Mouse (Mus musculus) layer of hippocampus, postnatal 36 days (tissue): ENCODE data around the gene Mpdz. TPM values are rescaled to one million over a fixed set of nuclear protein-coding genes. Genes with fewer than 3 reads are reported as not detected.

Experiments
- DNase-seq, 2 experiments: peaks; one replicate each; pipeline ENCODE4 v3.0.0; 2022
- total RNA-seq, 2 experiments: library from RNA; stranded (reverse); gene quantifications; 2 replicates each; pipeline ENCODE4 v1.2.3; 2021

Gene Mpdz
- total RNA-seq: 10 to 100 TPM; 70.8 to 90.4 TPM

DNA sequence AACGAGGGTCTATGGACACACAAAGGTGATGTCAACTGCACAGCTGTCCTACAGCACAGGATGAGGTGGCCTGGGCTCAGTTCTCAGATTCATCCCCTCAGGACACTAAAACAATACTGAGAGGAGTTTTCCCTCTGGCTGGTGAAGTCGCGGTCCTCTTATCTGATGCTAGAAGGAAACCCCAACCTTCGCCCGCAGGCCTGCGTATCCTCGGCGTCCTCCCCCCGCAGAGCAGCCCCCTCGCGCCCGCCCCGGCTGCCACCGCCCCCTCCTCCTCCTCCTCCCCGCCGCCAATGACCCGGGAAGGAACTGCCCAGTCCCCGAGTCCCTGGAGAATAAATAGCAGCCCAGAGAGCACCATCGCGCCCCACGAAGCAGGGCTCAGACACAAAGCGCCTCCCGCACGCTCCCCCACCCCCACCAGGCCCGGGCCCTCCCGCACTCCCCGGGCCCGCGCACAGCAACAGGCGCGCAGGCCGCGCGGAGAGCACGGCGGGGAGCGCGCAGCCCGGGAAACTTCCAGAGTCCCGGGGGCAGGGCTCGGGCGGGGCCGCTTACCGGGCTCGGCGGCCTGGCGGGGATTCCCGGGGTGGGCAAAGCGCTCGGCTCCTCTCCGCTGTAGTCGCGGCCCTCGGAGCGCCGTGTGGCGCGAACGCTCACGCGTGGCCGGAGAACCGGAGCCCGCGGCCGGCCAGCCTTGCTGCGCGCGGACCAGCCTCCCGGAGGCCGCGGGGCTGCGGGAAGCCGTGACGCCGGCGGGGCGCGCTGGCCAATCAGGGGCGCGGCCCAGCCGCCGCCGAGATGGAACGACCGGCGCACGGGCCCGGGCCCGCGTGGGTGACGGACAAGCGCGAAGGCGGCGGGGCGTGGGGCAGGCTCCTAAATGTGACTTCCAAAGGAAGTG is at the start of gene Mpdz:
Gene Mpdz, minus strand, starts transcription at position 738 of the 904 bp plus-strand sequence.
- DNase-seq: peak; percentile 70 to 72

DNA sequence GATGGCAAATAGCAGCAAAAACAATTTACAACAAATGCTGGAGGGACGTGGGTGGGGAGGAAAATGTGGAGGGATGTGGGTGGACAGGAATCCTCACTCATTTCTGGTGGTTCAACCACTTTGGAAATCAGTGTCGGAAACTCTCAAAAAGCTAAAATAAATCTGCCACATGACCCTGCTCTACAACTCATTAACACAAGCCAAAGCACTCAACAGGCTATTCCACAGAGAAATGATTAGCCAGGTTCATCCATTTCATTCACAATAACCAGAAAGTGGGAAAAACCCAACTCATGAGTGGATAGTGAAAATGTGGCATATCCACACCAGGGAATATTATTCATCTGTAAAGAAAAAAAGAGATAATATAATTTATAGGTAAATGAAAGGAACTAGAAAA is 47.9 kb upstream of the Mpdz start:
- no peak for DNase-seq

DNA sequence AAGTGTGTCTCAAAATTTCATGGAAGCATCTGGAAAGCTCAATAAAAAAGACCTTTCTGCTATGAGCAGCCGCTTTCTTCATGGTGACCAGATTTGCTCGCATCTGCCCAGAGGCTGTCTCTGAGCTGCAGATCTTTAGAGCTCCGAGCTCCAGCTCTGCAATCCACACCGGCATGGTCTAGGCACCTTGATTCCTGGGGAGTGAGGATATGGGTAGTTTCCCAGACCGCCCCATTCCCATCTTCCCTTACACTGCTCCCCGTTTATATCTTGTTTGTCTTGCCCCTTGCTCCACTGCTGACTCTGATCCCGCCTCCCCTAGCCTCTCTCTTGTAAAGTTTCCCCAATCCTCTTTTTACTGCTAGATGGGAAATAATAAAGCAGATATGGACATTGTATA is 42.0 kb upstream of the Mpdz start:
- DNase-seq: no peak

DNA sequence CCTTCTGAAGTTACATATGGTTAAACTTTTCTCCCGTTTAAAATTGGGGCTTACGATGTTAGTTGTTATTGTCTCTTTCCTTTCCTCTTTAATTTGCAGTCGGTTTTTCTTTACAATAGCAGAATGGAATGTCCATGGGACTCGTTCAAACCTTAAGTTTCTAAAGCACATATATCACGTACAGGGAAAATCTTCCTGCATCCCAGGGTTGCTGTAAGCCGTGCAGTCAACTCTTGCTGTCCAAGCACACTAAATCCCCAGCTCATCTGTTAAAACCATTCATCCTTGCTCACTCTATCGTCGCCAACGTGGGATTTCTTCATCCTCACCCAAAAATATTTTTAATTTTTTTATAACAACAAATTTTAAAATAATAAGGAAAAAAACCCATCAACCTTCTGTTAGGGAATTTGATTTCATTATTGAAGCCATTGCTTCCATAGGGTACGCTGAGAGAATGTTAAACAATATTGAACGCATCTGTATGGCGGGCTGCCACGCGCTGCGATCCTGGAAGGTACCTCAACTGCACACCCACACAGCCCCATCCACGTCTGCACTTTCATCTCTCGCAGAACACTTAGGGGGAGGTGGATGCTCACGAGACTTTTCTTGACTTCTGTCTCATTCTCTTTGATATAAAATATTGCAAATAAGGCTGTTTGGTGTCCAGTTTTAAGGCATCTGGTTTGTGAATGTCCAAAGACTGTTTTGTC is 41.4 kb upstream of the Mpdz start:
- no peak for DNase-seq

DNA sequence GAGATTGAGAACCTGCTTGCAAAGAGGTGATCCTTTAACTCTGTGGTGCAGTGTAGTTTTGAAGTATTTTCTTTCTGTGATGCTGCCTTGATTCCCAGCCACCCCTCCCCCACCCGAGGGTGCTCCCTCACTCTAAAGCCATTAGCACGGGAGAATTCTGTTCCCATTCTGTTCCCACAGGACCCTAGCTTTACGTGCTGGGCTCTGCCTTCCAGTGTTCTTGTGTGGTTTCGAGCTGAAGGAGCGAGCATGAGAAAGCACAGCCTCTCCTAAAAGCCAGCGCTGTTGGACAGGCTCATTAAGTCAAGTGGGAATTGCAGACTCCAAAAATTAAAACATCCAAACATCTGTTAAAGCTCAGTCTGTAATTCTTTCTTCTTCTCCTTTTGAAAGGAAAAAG is 40.5 kb upstream of the Mpdz start:
- DNase-seq: no peak

DNA sequence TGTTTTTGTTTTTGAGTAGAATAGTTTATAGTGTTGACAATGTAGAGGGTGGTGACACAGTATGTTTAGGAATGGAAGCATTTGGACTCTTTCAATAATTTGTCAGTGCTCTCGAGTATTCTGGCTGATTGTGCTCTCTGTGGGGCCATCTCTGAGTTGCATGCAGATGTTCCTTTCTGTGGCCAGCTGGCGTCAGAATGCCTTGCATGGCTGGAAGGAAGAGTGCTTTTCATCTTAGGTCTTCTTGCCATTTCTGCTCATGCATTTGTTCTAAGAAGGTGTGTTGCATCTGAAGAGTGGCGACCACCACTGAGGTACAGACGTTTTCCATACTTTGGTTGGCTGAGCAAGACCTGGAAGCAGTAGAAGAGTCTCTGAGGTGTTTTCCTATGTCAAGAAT is 24.2 kb upstream of the Mpdz start:
- no peak for DNase-seq

DNA sequence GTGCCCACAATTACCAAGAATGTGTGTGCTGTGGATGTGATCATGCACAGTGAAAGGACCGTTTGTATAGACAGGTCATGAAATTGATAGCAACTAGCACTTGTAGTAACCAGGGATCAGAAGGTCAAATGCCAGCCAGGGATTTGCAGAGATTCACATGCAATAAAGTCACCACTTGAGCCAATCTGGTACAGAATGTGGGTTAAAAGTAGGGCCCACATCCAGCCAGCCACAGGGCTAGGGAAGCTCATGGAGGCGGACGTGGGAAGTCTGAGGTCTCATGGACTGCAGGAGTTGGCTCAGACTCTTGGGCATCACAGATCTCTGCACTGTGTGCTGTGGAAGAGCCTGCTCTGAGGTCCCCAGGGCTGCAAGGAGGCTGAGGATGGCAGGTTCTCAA is 22.6 kb upstream of the Mpdz start:
- DNase-seq: no peak

DNA sequence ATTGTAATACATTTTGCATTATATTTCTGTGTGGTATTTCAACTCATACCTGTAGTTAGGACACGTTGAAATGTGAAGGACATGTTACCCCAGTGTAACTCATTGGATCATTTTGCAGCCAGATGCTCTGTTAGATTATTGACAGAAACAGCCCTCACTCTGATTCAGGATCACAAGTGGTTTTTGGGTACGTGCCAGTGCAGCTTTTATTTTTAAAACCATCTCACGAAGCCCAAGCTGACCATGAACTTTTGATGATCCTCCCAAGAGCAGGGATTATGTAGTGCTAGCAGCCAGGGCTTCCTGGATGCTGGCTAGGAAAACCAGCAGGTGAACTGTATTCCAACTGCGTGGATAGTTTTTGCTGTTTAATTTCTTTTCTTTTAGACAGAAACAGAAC is 19.6 kb upstream of the Mpdz start:
- no peak for DNase-seq

DNA sequence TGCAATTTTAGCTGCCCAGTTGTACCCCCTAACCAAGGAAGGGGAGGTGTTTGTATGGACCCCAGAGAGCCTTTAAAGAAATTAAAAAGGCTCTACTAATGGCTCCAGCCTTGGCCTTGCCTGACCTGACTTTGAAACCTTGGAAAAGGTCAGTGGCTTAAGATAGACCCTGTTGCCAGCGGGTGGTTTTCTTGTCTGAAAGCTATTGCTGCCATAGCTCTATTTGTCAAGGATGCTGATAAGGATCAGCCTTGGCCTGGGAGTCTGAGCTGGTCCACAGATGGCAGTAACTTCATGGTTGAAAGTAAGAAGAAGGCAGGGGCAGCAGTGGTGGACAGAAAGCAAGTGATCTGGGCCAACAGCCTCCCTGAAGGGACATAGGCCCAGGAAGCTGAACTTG is 16.3 kb upstream of the Mpdz start:
- no peak for DNase-seq

DNA sequence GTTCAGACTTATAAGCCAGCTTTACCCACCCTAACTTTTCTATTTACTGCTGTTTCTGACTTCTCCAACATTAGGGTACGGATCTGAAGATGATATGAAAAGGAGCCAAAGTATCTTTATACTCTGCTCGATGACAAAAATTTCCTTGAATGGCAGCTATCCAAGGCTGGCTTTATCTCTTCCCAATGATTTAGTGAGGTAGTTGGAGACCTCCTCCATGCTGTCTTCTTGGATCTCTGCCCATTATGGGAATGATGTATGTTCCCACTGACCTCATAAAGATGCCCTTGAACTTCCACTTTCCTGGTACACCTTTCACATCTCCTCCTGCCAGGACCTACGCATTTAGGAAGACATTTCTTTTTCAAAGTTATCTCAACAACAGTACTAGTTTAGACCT is 11.2 kb upstream of the Mpdz start:
- DNase-seq: no peak

DNA sequence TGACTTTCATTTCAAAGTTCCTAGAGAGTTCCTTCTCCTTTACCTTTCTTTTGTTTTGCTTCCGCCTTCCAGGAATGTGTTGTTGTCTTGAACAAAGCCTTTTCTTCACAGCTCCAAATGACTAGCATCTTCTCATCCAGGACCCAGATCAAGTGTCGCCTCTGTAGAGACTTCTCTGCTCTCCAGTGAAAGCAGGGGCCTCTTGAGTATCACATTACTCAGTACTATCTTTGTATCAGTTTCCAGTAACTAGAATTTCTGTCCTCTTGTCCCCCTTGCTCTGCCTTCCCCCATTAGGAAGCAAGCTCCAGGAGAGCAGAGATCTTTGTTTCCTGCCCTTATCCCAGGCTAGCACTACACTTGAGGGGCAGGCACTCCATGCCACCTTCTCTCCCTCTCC is 9.6 kb upstream of the Mpdz start:
- no peak for DNase-seq

DNA sequence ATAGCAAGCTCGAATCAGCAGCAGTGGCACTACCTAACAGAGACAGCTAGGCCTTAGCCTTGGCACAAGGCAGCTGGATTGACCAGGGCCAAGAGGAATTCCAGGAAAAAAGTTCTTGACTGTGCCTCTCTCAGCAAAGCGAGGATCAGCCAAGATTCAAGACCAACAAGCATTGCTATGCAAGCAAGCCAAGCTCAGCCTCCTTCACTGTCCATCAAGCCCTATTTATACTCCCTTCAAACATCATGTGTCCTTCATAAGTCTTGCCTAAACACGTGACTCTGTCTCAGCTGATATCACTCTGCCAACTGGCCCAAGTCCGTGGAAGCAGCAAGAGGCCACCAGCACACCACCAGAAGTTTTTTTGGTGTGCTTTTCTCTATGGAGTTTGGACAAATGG is 6.8 kb upstream of the Mpdz start:
- DNase-seq: no peak

DNA sequence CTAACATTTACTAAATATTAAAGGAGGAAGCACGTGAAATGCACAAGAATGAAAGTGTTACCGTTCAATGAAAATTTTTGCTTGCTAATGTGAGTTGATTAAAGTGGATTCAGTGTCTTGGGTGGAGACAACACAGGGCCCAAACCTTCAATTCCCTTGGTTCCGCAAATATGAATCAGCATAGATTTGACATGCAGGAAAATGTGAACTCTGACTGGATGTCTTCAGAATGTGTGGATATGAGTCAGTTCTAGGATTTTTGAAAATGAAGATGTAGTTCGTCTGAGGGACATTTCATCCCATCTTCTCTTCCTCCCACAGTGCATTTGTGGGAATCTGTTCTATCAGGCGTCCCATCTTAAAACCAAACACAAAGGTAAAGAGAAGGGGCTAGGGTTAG is 951 bp upstream of the Mpdz start:
- no peak for DNase-seq

DNA sequence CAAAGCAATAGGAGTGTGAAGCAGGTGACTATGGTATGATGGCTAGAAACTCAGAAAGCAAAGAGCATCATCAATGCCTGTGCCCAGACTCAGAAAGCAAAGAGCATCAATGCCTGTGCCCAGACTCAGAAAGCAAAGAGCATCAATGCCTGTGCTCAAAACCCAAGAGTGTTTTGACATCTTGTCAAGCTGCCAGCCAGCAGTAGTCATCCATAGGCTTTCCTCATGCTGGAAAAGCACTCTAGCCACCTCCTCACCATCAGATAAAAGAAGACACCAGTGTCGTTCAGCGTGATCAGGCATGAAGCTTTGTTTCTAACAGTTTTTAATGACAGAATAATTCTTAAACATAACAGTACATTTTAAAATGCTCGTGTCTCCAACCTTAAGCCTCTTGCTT is 8.7 kb downstream of the Mpdz start:
- no peak for DNase-seq

DNA sequence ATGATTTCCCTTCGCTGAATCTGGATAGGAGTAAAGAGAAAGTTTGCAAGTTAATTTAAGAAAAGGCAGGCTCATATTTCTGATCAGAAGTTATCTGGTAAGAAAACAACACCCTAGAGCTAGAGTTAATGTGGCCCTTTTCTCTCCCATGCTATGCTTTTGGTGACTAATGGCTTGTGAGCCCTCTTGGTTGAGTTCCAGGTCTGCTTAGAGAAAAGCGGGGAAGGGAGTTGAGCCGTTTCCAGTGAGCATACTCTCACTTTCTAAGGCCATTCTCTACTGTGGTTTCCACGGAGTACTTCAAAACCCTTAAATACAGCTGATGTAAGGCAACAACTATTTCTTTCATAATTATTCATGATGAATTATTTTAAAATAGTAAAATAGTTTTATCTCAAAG is 11.8 kb downstream of the Mpdz start:
- DNase-seq: no peak

DNA sequence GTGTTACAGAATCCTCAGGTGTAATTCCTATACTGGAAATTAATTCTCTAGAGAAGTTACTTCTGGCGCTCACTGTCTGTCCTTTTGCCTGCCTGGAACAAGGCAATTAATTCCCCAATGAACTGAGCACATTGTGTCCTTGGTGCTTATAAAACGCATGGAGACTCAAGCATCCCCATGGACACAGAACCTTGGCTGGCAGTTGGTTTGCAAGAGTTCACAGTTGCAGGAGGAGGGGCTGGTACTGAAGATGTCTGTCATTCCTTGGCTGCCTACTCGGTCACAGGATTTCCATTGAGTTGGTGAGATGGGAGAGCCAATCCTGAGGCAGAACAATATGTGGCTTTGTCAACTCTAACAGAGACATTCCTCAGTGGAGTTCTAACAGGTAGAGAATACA is 12.5 kb downstream of the Mpdz start:
- DNase-seq: no peak

DNA sequence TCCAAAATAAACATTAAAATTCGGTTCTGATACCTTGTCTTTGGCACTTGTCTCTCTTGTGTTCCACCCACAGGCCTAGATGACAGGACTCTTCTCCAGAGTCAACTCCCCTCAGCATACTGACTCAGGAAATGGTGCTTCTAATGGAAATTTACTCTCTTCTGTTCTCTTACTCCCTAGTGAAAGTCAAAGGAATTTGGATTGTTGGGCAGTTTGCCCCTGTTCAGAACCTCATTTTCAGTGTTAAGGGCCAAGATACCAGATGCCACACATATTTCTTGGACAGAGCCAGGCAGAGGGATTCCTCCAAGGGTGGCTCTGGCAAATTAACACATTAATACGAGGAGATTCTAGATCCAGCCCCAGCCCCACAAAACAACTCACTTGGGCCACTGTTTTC is 12.9 kb downstream of the Mpdz start:
- no peak for DNase-seq

DNA sequence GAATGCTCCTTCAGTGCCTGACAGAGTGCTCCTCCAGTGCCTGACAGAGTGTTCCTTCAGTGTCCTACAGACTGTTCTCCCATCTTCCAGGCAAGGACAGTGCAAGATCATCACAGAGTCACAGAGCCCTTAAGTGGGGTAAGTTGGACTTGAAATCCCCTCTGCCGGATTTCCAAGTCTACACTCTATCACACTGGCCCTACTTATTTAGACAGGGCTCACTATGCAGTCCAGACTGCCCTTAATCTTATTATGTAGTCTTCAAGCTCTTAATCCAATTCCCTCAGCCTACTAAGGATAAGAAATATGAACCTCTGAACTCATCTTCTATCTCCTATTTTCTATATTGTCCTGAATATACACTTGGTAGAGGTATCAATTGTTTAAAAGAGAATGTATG is 19.1 kb downstream of the Mpdz start:
- no peak for DNase-seq

DNA sequence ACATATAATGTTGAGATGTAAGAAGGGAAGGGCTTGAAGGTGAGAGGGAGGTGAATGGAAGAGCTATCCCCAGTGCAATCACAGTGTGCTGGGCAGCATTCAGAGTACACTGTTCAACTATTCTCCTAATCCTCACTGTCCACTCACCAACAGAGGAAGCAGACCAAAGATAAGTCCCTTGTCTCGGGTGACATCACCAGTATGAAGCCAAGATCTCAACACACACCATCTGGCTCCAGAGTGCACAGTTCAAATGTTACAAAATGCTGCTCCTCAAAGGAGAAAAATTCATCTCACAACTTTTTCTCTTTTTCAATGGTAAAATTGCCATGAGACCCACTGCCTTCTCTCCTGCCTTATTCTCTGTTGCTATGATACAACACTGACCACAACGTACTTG is 21.0 kb downstream of the Mpdz start:
- DNase-seq: no peak

DNA sequence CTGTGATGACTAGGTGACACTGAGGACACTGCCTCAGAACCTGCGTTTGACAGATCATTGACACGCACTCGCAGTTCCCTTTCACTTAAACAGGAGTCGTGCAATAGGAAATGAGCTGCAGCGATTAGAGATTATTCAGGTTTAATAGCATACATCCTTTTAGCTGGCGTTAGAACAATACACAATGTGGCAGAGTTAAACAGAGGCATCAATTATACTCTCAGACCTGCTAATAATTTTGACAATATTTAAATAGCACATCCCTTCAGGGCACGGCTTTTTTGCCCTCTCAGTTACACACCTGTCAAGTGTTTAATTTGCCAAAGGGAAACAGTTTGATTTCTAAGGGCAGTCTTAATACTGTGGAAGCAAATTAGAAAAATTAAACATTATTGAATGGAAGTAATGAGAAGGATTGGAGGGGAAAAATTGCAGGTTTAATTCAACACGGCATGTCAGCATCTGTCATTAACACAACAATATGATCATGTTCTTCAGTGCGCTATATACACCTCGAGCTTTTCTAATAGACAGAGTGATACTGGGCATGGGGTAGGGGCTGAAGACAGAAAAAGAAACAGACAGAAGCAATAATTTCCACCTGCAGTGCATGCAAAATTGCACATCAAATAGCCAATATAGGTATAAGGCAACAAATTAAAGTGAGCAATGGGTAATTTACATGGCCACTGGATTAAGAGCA is 27.1 kb downstream of the Mpdz start:
- DNase-seq: no peak

DNA sequence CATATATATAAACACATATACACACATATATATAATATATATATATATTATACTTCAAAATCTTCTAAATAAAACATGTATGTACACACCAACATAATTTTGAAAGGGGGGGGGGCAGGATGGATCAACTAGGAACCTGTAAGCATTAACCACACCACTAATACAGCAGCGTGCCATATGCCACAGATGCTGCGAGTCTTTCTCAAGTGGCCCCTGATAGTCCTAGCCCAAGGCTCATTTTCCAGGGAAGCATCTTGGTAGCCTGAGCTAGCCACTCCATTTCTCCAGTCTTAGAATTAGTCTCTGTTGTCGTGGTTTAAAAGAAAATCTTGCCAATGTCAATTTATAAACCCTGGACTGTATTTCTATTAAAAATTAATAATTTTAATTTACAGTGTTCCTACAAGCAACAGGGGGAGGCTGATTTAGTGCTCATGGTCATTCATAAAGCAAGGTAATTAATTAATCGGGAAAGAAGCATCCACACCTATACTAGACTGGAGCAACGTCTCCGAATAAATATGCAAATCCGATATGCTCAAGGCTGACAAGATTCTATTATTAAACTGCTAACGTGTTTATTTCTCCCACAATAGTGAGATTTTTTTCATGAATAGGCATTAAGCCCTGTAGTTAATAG is 27.8 kb downstream of the Mpdz start:
- DNase-seq: no peak

DNA sequence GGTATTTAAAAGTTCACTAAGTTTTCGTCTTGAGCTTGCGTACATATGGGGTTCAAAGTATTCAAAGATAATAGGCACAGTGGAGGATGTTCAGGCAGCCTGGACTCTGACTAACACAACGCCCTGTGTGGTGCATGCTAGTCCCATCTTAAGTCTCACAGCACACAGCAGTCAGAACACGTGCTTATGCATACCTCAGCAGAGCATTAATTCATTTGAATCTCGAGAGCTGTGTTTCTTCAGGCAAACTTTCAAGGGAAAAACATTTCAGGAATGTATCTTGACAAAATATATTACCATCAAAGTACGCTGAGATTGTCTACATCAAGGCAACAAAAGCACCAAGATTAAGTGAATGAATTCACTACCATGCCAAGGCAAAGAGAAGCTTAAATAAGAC is 45.7 kb downstream of the Mpdz start:
- no peak for DNase-seq

DNA sequence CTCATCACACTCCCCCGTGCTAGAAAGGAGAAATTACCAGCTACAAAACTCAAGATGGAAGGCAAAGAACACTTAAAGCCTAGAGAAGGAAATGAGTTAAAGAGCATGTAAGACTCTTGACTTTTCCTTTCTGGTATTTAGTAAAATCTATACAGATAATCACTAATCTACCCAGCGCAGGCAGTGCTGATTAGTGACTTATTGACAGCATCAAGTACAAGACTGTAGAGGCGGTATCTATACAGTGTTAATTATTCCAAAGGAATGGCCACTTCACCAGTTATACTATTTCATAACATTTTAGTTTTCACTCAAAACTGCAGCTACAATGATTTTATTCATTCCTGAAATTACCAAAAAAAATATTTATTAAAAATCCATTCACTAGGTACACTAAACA is 49.7 kb downstream of the Mpdz start:
- no peak for DNase-seq
